Mouse (Mus musculus): Measurements from ENCODE around the gene Fndc3b.

Gene Fndc3b

DNA sequence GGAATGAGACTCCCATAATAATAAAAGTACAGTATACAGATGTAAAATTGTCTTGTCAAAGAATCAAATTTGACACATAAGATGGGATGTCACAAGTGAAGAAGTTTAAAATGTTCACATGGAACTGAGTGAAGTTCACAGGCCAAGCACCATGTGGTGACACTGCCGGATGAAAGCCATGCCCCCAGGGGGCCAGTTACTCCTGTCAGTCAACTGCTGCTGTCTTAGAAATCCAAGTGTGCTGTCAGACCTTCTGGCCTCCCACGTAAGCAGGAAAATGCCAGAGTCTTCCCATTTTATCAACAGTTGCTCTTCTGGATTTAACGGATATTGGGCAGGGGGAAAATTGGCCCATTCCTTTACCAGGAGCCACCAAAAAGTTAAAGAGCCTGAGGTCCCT lies 75.3 kb downstream of the Fndc3b start:
- Histone ChIP-seq H3K4me1 (replicated peaks; ENCODE audit: low read depth, low read length) (peaks cover 9% of the 10 kb centered on the region), H3K9me3 (ENCODE audit: low read length) (no peaks in the 10 kb centered on the region), H3K4me3 (replicated peaks; ENCODE audit: low read length) (no peak overlapping the region), H3K27me3 (ENCODE audit: insufficient read depth, low read length) (no peaks in the 10 kb centered on the region), H3K36me3 (ENCODE audit: insufficient read depth, low read length) (peaks cover 9% of the 10 kb centered on the region)
- TF ChIP-seq NANOG (IDR thresholded peaks at IDR 0.05; ENCODE audit: borderline replicate concordance, low read length): no peak
- no peak for TF ChIP-seq CTCF (conservative IDR thresholded peaks at IDR 0.05; ENCODE audit: low read length)
- no peak for TF ChIP-seq POU5F1 (IDR thresholded peaks at IDR 0.05; ENCODE audit: borderline replicate concordance, low read length)

DNA sequence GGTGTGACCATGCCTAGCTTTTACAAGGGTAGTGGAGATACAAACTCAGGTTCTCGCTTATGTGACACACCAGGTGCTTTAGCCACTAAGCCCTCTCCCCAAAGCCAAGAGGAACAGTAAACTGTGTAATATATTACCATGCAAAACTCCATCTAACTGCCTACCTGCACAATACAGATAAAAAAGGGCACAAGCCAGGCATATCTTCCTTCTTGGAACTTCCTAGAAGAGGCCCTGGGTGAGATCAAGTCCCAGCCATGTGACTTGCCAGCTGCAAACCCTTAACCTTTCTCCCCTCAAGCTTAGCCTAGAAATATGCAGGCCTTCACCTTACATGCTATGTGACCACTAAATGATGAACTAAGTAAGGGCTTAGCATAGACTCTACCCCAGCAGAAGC lies 78.2 kb downstream of the Fndc3b start:
- Histone ChIP-seq H3K27me3 (ENCODE audit: insufficient read depth, low read length) (no peaks in the 10 kb centered on the region), H3K36me3 (ENCODE audit: insufficient read depth, low read length) (no peaks in the 10 kb centered on the region; the same call in 1 of the 2 replicates), H3K9me3 (ENCODE audit: low read length) (no peaks in the 10 kb centered on the region), H3K4me3 (replicated peaks; ENCODE audit: low read length) (no peak overlapping the region), H3K4me1 (replicated peaks; ENCODE audit: low read depth, low read length) (peaks cover 9% of the 10 kb centered on the region)
- no peak for TF ChIP-seq CTCF (conservative IDR thresholded peaks at IDR 0.05; ENCODE audit: low read length)
- no peak for TF ChIP-seq POU5F1 (IDR thresholded peaks at IDR 0.05; ENCODE audit: borderline replicate concordance, low read length)
- TF ChIP-seq NANOG (IDR thresholded peaks at IDR 0.05; ENCODE audit: borderline replicate concordance, low read length): no peak

DNA sequence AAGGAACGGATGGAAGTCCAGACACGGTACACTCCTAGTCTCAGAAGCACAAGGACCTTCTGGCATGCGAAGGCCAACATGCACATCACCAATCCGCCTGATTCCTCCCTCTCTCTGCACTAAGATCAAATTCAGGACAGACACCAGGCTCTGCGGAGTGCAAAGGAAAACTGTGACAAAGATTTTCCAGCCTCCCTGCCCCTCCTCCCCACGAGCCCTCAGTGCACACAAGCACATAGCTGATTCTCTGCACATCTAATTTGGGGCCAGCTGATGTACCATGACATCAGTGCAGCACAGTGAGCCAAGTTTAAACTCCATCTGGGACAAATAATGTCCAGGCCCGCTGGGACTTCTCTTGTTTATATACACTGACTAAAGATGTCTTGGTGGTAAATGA lies 80.0 kb downstream of the Fndc3b start:
- Histone ChIP-seq H3K4me1 (replicated peaks; ENCODE audit: low read depth, low read length) (peaks cover 9% of the 10 kb centered on the region), H3K27me3 (ENCODE audit: insufficient read depth, low read length) (no peaks in the 10 kb centered on the region), H3K36me3 (ENCODE audit: insufficient read depth, low read length) (no peaks in the 10 kb centered on the region; the same call in 1 of the 2 replicates), H3K4me3 (replicated peaks; ENCODE audit: low read length) (no peak overlapping the region), H3K9me3 (ENCODE audit: low read length) (no peaks in the 10 kb centered on the region)
- TF ChIP-seq POU5F1 (IDR thresholded peaks at IDR 0.05; ENCODE audit: borderline replicate concordance, low read length): no peak
- TF ChIP-seq CTCF (conservative IDR thresholded peaks at IDR 0.05; ENCODE audit: low read length): no peak
- no peak for TF ChIP-seq NANOG (IDR thresholded peaks at IDR 0.05; ENCODE audit: borderline replicate concordance, low read length)

DNA sequence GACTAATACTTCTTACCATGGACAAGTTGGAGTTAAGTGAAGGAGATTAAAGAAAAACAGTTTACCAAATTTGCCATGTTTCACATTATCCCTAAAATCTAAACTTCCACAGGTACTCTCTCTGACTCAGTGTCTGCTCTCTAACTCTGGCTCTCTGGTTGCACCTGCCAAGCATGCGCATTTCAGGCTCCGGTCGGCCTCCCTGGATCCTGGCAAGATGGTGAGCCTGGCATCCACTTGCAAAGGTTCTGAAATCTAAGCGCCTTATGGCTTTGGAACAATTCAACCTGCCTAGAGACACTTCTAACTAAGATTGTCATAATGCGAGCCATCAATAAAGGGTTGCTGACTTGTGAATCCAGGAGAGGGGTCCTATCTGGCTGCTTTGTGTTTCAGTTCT lies 81.4 kb downstream of the Fndc3b start:
- Histone ChIP-seq H3K9me3 (ENCODE audit: low read length) (no peaks in the 10 kb centered on the region), H3K4me3 (replicated peaks; ENCODE audit: low read length) (no peak overlapping the region), H3K4me1 (replicated peaks; ENCODE audit: low read depth, low read length) (peaks cover 9% of the 10 kb centered on the region), H3K36me3 (ENCODE audit: insufficient read depth, low read length) (no peaks in the 10 kb centered on the region; the same call in 1 of the 2 replicates), H3K27me3 (ENCODE audit: insufficient read depth, low read length) (no peaks in the 10 kb centered on the region)
- TF ChIP-seq NANOG (IDR thresholded peaks at IDR 0.05; ENCODE audit: borderline replicate concordance, low read length): no peak
- no peak for TF ChIP-seq CTCF (conservative IDR thresholded peaks at IDR 0.05; ENCODE audit: low read length)
- no peak for TF ChIP-seq POU5F1 (IDR thresholded peaks at IDR 0.05; ENCODE audit: borderline replicate concordance, low read length)

DNA sequence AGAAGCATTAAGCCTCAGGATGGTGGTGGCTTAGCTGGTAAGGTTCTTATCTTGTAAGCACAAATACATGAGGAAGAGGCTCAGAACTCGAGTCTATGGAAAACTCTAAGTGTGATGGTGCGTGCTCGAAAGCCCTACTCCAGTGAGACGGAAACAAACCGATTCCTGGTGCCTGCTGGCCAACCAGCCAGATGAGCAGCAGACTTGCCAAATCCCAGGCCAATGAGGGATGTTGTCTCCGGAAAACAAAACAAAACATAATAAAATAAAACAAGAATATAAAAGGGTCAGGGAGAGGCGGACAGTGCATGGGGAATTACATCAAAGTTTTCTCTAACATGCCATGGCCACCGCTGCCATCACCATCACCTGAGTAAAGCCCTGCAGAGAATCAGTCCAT lies 84.8 kb downstream of the Fndc3b start:
- Histone ChIP-seq H3K36me3 (ENCODE audit: insufficient read depth, low read length) (peaks cover 4% of the 10 kb centered on the region; the same call in 1 of the 2 replicates), H3K4me3 (replicated peaks; ENCODE audit: low read length) (no peak overlapping the region), H3K9me3 (ENCODE audit: low read length) (no peaks in the 10 kb centered on the region), H3K4me1 (replicated peaks; ENCODE audit: low read depth, low read length) (peaks cover 5% of the 10 kb centered on the region; the same call in 1 of the 2 replicates), H3K27me3 (ENCODE audit: insufficient read depth, low read length) (no peaks in the 10 kb centered on the region)
- TF ChIP-seq POU5F1 (IDR thresholded peaks at IDR 0.05; ENCODE audit: borderline replicate concordance, low read length) (no peak), CTCF (conservative IDR thresholded peaks at IDR 0.05; ENCODE audit: low read length) (no peak), NANOG (IDR thresholded peaks at IDR 0.05; ENCODE audit: borderline replicate concordance, low read length) (no peak)

DNA sequence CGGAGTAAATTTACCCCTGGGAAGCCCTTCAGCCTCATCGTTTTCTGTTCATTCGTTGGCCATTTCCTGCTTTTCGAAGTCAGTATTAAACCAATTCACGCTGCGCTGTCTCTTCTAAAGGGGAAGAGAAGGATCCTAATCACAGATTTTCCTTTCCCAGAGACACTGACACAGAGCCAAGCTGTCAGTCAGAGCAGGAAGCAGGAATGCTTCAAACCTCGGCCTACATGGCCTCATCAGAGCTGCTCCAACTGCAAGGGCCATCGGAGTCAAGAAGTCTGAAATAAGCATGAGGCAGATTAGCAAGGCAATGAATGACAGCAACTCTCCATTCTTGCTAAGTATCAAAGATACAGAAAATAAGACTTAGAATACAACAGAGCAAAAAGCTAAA lies 85.5 kb downstream of the Fndc3b start:
- no peak overlapping the region for H3K4me3 ChIP-seq (replicated peaks; ENCODE audit: low read length)
- H3K36me3 ChIP-seq (ENCODE audit: insufficient read depth, low read length): peaks cover 4% of the 10 kb centered on the region; the same call in 1 of the 2 replicates
- H3K27me3 ChIP-seq (ENCODE audit: insufficient read depth, low read length): no peaks in the 10 kb centered on the region
- no peaks in the 10 kb centered on the region for H3K9me3 ChIP-seq (ENCODE audit: low read length)
- TF ChIP-seq NANOG (IDR thresholded peaks at IDR 0.05; ENCODE audit: borderline replicate concordance, low read length) (no peak), POU5F1 (IDR thresholded peaks at IDR 0.05; ENCODE audit: borderline replicate concordance, low read length) (no peak), CTCF (conservative IDR thresholded peaks at IDR 0.05; ENCODE audit: low read length) (no peak)
- no peaks in the 10 kb centered on the region for H3K4me1 ChIP-seq (replicated peaks; ENCODE audit: low read depth, low read length)

DNA sequence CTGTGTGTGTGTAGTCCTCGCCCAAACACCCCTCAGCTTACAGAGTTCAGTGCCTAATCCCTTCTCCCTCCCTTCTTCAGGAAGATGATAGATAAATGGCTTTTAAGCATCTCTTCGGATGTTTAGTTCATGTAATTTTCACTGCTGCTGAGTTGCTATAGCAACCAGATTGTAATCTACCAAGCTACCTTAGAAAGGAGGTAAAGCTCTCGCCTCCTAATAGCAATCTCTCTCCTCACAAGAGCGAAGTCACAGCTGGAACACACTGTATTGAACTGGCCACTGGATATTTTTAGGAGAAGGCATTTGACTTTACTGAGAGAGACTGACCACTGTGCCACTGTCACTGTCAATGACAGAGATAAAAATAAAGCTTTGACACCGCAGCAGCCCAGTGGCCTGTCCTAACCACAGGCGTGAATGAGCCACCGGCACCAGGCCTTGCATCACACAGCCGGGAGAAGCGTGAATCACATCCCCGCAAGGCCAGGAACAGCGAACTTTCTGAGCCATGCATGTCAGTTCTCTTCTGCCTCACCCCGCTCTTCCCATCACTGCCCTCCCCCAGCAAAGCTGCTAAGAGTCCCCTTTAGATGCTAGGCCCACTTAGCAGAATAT lies 86.0 kb downstream of the Fndc3b start:
- Histone ChIP-seq H3K4me3 (replicated peaks; ENCODE audit: low read length) (no peak overlapping the region), H3K4me1 (replicated peaks; ENCODE audit: low read depth, low read length) (no peaks in the 10 kb centered on the region), H3K9me3 (ENCODE audit: low read length) (no peaks in the 10 kb centered on the region), H3K36me3 (ENCODE audit: insufficient read depth, low read length) (peaks cover 4% of the 10 kb centered on the region; the same call in 1 of the 2 replicates), H3K27me3 (ENCODE audit: insufficient read depth, low read length) (no peaks in the 10 kb centered on the region)
- TF ChIP-seq CTCF (conservative IDR thresholded peaks at IDR 0.05; ENCODE audit: low read length) (no peak), POU5F1 (IDR thresholded peaks at IDR 0.05; ENCODE audit: borderline replicate concordance, low read length) (no peak), NANOG (IDR thresholded peaks at IDR 0.05; ENCODE audit: borderline replicate concordance, low read length) (no peak)

DNA sequence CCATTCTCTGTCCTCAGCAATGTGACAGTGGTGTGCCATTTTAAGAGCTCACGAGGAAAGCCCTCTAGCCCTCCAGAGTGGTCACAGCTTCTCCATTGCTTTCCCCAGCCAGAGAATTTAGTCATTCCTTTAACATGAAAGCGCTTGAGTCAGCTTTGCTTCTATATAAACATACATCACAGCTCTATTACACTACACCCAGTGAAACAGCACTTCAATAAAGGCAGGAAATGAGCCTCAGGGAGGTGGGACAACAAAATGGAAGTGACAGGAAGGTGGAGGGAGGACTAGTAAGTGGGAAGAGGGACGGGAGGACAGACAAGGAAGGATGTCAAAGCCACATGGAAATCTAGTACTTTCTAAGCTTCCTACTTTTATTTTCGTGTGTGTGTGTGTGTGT lies 88.7 kb downstream of the Fndc3b start:
- H3K4me3 ChIP-seq (replicated peaks; ENCODE audit: low read length): no peak overlapping the region
- H3K27me3 ChIP-seq (ENCODE audit: insufficient read depth, low read length): no peaks in the 10 kb centered on the region
- 0 out of 2 replicates have a peak, but pooled peaks cover 4% of the 10 kb centered on the region for H3K36me3 ChIP-seq (ENCODE audit: insufficient read depth, low read length)
- H3K4me1 ChIP-seq (replicated peaks; ENCODE audit: low read depth, low read length): 0 out of 2 replicates have a peak, but pooled peaks cover under 1% of the 10 kb centered on the region
- H3K9me3 ChIP-seq (ENCODE audit: low read length): no peaks in the 10 kb centered on the region
- TF ChIP-seq CTCF (conservative IDR thresholded peaks at IDR 0.05; ENCODE audit: low read length) (no peak), POU5F1 (IDR thresholded peaks at IDR 0.05; ENCODE audit: borderline replicate concordance, low read length) (no peak), NANOG (IDR thresholded peaks at IDR 0.05; ENCODE audit: borderline replicate concordance, low read length) (no peak)

DNA sequence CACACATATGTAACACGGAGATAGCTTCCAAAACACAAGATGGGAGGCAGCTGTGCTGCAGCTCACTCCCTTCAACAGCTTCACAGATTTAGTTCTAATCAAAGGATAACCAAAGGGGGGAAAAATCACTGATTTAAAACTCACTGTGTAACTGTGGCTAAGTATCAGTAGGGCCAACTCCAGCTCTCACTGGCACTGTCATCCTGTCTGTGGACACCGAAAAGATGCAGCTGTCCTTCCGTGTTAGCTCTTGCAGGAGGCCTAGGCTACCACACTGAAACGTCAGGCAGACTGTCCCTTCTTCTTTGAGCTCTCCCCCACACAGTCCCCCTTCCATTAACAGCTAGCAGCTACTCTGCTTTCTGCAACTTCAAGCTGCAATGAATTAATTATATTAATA lies 89.9 kb downstream of the Fndc3b start:
- Histone ChIP-seq H3K4me3 (replicated peaks; ENCODE audit: low read length) (no peak overlapping the region), H3K4me1 (replicated peaks; ENCODE audit: low read depth, low read length) (peaks cover 9% of the 10 kb centered on the region), H3K27me3 (ENCODE audit: insufficient read depth, low read length) (no peaks in the 10 kb centered on the region), H3K9me3 (ENCODE audit: low read length) (no peaks in the 10 kb centered on the region), H3K36me3 (ENCODE audit: insufficient read depth, low read length) (0 out of 2 replicates have a peak, but pooled peaks cover 4% of the 10 kb centered on the region)
- TF ChIP-seq CTCF (conservative IDR thresholded peaks at IDR 0.05; ENCODE audit: low read length) (no peak), POU5F1 (IDR thresholded peaks at IDR 0.05; ENCODE audit: borderline replicate concordance, low read length) (no peak), NANOG (IDR thresholded peaks at IDR 0.05; ENCODE audit: borderline replicate concordance, low read length) (no peak)

Measured in E14TG2a.4 (cell line).